Mouse (Mus musculus) stomach, embryonic 16.5 days (tissue): ENCODE measurements around the gene Ticam1. TPM values are rescaled to one million over a fixed set of nuclear protein-coding genes. Genes with fewer than 3 reads are reported as not detected.

Experiments used
- ATAC-seq: fragments of 200-750 bp; cut with Nextera tagmentation; 2 replicates; pipeline ENCODE4 v1.8.0; 2017; ENCODE audit warnings: moderate number of reproducible peaks, moderate TSS enrichment; ENCODE audit not compliant: insufficient read depth, low FRiP score
- H3K27ac ChIP-seq: fragments of 300-500 bp; sonication (generic); 2 replicates; pipeline ENCODE4 v1.5.1; 2014; ENCODE audit warnings: low read length
- H3K27me3 ChIP-seq: fragments of 300-500 bp; sonication (generic); 2 replicates; pipeline ENCODE4 v1.6.1; 2014; ENCODE audit warnings: low read length, control low read depth, mixed read lengths; ENCODE audit not compliant: control insufficient read depth, insufficient read depth
- H3K36me3 ChIP-seq: fragments of 300-500 bp; sonication (generic); 2 replicates; pipeline ENCODE4 v1.6.1; 2014; ENCODE audit warnings: low read length; ENCODE audit not compliant: control insufficient read depth, insufficient read depth
- H3K4me1 ChIP-seq: fragments of 300-500 bp; sonication (generic); 2 replicates; pipeline ENCODE4 v1.6.1; 2014; ENCODE audit warnings: low read length, control low read depth, mixed read lengths; ENCODE audit not compliant: control insufficient read depth, insufficient read depth
- H3K4me2 ChIP-seq: fragments of 300-500 bp; sonication (generic); 2 replicates; pipeline ENCODE4 v1.6.1; 2014; ENCODE audit warnings: low read depth, low read length, mixed read lengths
- H3K4me3 ChIP-seq: fragments of 300-500 bp; sonication (generic); replicated peaks from 2 replicates; pipeline ENCODE4 v1.5.1; 2014; ENCODE audit warnings: mild to moderate bottlenecking, low read length
- H3K9ac ChIP-seq: fragments of 300-500 bp; sonication (generic); 2 replicates; pipeline ENCODE4 v1.6.1; 2014; ENCODE audit warnings: low read length
- H3K9me3 ChIP-seq: fragments of 300-500 bp; sonication (generic); replicated peaks from 2 replicates; pipeline ENCODE4 v1.6.1; 2016; ENCODE audit warnings: low read length, control low read depth; ENCODE audit not compliant: control insufficient read depth
- WGBS: fragments of 180-500 bp; shearing (Covaris S2); extraction: QIAGEN DNeasy Blood & Tissue Kit; methylation state at CpG from one replicate; pipeline ENCODE4 v1.1.7; 2014; 5-methylcytosine and 5-hydroxymethylcytosine counted together
- polyA plus RNA-seq: library from polyadenylated mRNA; unstranded; fragments of >200 nt; fragmentation: Nextera tagmentation; extraction: Ambion mirVana; gene quantifications from 2 replicates; pipeline ENCODE4 v1.2.1, GENCODE M21; 2015

The Ticam1 gene
- polyA plus RNA-seq, 1 experiment from 2014 or later = 7.6 TPM

GRCm38 (mm10) chr17:56254695-56255094 is 21.9 kb downstream of the Ticam1 start:
- Histone ChIP-seq H3K27me3 (no peaks in the 10 kb centered on the region), H3K4me3 (no peak overlapping the region), H3K4me1 (peaks cover 25% of the 10 kb centered on the region), H3K9me3 (no peaks in the 10 kb centered on the region), H3K9ac (no peak overlapping the region), H3K36me3 (peaks cover 6% of the 10 kb centered on the region; the same call in 1 of the 2 replicates), H3K4me2 (no peak overlapping the region), H3K27ac (no peak overlapping the region)
- 81% methylated on average over 4 of the region's 4 CpGs for WGBS
- no peak for ATAC-seq

- WGBS = 19% methylated on average over 6 of the region's 6 CpGs
- Histone ChIP-seq H3K4me1 (0 out of 2 replicates have a peak, but pooled peaks cover 4% of the 10 kb centered on the region), H3K9ac (no peak overlapping the region), H3K27me3 (no peaks in the 10 kb centered on the region), H3K4me2 (no peak overlapping the region), H3K4me3 (no peak overlapping the region), H3K27ac (no peak overlapping the region), H3K36me3 (no peaks in the 10 kb centered on the region), H3K9me3 (no peaks in the 10 kb centered on the region)
- ATAC-seq = no peak
Observed at GRCm38 (mm10) chr17:56251136-56251829, 25.3 kb downstream of the Ticam1 start.

DNA sequence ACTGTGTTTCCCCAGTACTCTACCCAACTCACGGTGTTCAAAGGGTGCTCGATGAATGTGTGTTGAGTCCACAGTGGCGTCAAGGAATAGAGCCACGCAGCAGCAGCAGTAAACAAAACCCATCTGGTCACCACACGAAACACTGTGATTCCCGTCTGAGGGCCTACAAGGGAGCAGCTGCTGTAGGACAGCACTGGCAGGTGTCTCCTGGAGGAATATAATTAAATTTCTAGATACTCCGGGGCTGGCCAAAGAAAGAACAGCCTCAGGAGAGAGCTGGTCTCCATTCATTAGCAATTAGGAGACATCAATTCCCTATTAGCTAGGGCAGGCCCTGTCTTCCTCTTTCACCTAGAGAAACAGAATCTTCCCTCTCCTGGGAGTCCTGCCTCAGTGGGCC is 31.0 kb downstream of the Ticam1 start:
- H3K4me1 ChIP-seq = no peaks in the 10 kb centered on the region
- no peak overlapping the region for H3K4me2 ChIP-seq
- 54% methylated on average over 7 of the region's 7 CpGs for WGBS
- H3K27me3 ChIP-seq = no peaks in the 10 kb centered on the region; the same call in 1 of the 2 replicates
- no peaks in the 10 kb centered on the region for H3K36me3 ChIP-seq
- H3K4me3 ChIP-seq = no peak overlapping the region
- no peak overlapping the region for H3K27ac ChIP-seq
- H3K9ac ChIP-seq = no peak overlapping the region
- no peak for ATAC-seq
- no peaks in the 10 kb centered on the region for H3K9me3 ChIP-seq

GRCm38 (mm10) chr17:56241541-56242401 is 34.8 kb downstream of the Ticam1 start:
- peak overlapping the region; percentile 16; the same call in 1 of the 2 replicates for H3K4me3 ChIP-seq

GRCm38 (mm10) chr17:56233818-56234469 is 42.6 kb downstream of the Ticam1 start:
- H3K27ac ChIP-seq = no peak overlapping the region
- H3K9ac ChIP-seq = no peak overlapping the region
- no peaks in the 10 kb centered on the region for H3K27me3 ChIP-seq
- H3K9me3 ChIP-seq = no peaks in the 10 kb centered on the region
- ATAC-seq = no peak
- no peaks in the 10 kb centered on the region for H3K36me3 ChIP-seq
- 0 out of 2 replicates have a peak, but pooled peaks cover 4% of the 10 kb centered on the region for H3K4me1 ChIP-seq
- WGBS = 3% methylated on average over 14 of the region's 14 CpGs
- H3K4me3 ChIP-seq = no peak overlapping the region
- H3K4me2 ChIP-seq = no peak overlapping the region

More at GRCm38 (mm10) chr17:56241541-56242401, 34.8 kb downstream of the Ticam1 start:
- no peaks in the 10 kb centered on the region for H3K9me3 ChIP-seq
- ATAC-seq = peak; percentile 53; the same call in 1 of the 2 replicates
- no peaks in the 10 kb centered on the region for H3K36me3 ChIP-seq
- H3K9ac ChIP-seq = no peak overlapping the region
- no peak overlapping the region for H3K27ac ChIP-seq
- under 1% methylated on average over 33 of the region's 33 CpGs for WGBS
- no peak overlapping the region for H3K4me2 ChIP-seq
- H3K27me3 ChIP-seq = no peaks in the 10 kb centered on the region; the same call in 1 of the 2 replicates
- H3K4me1 ChIP-seq = no peaks in the 10 kb centered on the region

DNA sequence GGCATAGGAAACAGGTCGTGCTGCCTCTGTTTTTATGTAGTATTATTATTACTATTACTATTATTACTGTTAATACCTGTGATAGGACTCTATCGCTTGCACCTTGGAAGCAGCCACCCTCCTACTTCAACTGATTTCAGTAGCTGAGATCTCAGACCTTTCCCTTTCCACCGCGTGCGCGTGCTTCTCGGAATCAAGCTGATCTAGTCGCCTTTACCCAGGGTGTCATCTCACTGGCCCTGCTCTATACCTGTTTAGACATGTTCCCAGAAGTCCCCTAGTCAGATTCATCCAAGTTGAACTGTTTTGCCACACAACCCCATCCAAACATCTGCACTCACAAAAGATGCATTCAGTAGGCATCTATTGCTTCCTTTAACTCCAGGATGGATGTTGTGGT is 43.2 kb downstream of the Ticam1 start:
- 44% methylated on average over 8 of the region's 8 CpGs for WGBS
- no peak for ATAC-seq
- Histone ChIP-seq H3K4me3 (no peak overlapping the region), H3K9me3 (no peaks in the 10 kb centered on the region), H3K27me3 (no peaks in the 10 kb centered on the region), H3K4me2 (no peak overlapping the region), H3K9ac (no peak overlapping the region), H3K36me3 (no peaks in the 10 kb centered on the region), H3K4me1 (0 out of 2 replicates have a peak, but pooled peaks cover 4% of the 10 kb centered on the region), H3K27ac (no peak overlapping the region)

GRCm38 (mm10) chr17:56229943-56230342 is 46.6 kb downstream of the Ticam1 start:
- Histone ChIP-seq H3K4me2 (no peak overlapping the region), H3K27me3 (no peaks in the 10 kb centered on the region), H3K4me3 (no peak overlapping the region), H3K4me1 (0 out of 2 replicates have a peak, but pooled peaks cover 4% of the 10 kb centered on the region), H3K9ac (no peak overlapping the region), H3K36me3 (no peaks in the 10 kb centered on the region), H3K9me3 (no peaks in the 10 kb centered on the region), H3K27ac (no peak overlapping the region)
- WGBS = 61% methylated on average over 10 of the region's 10 CpGs
- no peak for ATAC-seq

DNA sequence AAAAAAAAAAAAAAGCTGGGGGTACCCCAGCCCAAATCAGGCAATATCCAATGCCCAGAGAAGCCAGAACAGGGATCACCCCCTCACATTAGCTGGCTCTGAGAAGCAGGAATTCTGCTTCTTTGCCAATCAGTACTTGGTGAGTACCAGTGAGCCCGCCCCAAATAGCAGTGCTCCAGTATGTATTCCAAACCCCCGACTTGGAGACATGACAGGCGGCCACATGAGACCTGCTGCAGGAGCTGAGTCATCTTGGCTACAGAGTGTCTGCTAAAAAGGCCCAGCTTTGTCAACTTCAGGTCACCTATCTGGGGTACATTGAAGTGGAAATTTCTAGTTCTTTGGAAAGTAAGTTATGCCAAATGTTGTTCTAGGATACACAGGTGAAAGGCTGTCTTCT is 50.0 kb downstream of the Ticam1 start:
- H3K4me3 ChIP-seq = no peak overlapping the region
- no peaks in the 10 kb centered on the region for H3K27me3 ChIP-seq
- WGBS = 75% methylated on average over 3 of the region's 3 CpGs
- no peak overlapping the region for H3K4me2 ChIP-seq
- H3K4me1 ChIP-seq = no peaks in the 10 kb centered on the region
- no peak overlapping the region for H3K9ac ChIP-seq
- no peak overlapping the region for H3K27ac ChIP-seq
- H3K9me3 ChIP-seq = no peaks in the 10 kb centered on the region
- no peak for ATAC-seq
- no peaks in the 10 kb centered on the region for H3K36me3 ChIP-seq
